Mouse (Mus musculus): Measurements from ENCODE around the gene Eif3f.
A peak's percentile ranks its signal among the peaks of the same experiment; 100 is the strongest.

Eif3f gene

GRCm38 (mm10) chr7:108933794-108934731 is at the start of gene Eif3f:
Gene Eif3f, plus strand, starts transcription at chr7:108934417.
- peak; percentile 99 for DNase-seq (ENCODE audit: low read depth, low spot score)

GRCm38 (mm10) chr7:108884906-108885305 is 49.3 kb upstream of the Eif3f start, which contains the start of gene Olfr518:
Gene Olfr518, minus strand, starts transcription at chr7:108885006.
- no peak for DNase-seq (ENCODE audit: low read depth, low spot score)

- DNase-seq (ENCODE audit: low read depth, low spot score): no peak
Observed at GRCm38 (mm10) chr7:108894320-108894719, 39.9 kb upstream of the Eif3f start, which contains the start of gene Olfr519. Gene Olfr519, minus strand, starts transcription at chr7:108894420.

DNA sequence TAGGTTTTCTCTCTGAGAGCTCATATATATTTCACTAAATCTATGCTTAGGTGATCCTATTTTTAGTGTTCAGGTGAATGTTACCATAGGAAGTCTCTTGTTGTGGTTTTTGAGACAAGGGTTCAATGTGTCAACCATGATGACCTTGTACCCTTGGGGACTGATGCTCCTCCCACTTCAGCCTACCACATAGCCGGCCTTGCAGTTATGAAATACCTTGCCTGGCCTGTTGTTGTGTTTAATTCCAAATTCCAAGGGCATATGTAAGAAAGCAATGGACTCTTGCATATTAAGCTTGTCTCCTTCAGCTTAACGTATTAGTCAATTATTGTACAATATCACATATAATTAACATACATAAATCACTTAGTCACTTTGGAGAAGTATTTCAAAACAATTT is 30.2 kb upstream of the Eif3f start:
- no peak for DNase-seq (ENCODE audit: low read depth, low spot score)

GRCm38 (mm10) chr7:108927043-108927442 is 7.2 kb upstream of the Eif3f start:
- DNase-seq (ENCODE audit: low read depth, low spot score): no peak

DNA sequence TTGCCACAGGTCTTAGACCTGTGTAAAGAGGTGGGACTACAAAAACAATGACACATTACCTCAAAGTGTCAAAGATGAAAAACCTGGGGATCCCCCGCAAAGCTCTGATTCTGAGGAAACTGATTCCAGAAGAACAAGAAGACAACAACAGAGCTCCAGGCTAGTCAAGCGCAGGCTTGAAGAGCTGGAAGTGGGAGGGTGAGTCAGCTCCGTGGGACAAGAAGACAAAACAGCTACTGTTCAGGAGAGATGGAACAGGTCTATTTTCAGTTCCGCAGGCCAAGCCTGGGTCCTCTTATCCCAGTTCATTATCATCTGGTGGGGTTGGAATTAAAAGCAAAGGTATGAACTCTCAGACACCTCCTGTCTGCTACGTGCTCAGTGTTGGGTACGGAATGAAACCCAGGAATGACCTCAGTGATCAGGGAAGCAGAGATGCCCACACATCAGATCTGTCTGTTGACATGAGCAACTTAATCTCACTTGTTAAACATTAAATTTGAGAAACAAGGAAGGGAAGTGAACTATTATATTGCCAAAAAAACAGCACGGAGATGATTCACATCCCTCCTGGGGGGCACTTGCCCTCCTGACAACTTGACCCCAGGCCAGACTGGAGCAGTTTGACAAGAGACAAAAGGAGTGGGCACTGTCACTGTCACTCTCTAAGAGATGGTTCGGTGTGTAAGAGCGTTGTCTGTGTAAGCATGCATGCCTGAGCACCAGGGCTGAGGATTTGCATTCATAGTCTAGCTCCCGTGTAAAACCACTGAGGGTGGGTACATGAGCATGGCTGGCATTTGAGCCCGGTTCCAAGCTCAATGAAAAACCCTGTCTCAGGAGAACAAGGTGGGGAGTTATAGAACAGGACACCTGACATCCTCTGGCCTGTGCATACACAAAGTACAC is 5.7 kb upstream of the Eif3f start:
- no peak for DNase-seq (ENCODE audit: low read depth, low spot score)

DNA sequence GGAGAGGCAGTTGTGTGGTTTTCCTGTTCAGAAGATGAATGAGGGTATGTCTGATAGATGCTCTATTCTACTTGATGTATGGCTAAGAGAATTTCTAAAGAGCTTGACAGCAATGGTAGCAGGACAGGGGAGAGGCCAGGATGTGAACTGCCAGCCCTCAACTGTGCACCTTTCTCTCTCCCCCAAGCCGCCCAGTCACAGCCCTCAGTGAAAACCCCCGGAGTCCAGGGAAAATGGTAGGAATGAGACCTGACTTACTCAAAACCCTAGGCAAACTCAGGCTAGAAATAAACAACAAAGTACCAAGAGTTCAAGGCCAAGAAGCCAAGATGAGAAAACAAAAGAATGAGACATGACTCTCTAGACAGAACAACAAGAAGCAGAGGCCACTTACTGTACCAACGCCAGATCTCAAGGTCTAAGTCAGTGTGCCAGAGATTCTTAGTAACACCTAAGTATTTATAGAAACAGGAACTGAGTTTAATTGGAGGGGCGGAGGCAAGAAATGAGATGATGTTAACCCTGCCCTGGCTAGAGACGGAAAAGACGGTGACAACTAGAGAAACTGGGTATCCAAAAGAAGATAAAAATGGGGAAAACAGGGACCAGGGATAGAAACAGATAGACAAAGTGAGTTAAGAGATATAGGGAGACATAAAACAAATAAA is 4.4 kb upstream of the Eif3f start, which contains the start of gene Nlrp10:
TSS of gene Nlrp10 (minus strand) at position 453 of the 668 bp plus-strand sequence.
- DNase-seq (ENCODE audit: low read depth, low spot score): no peak

DNA sequence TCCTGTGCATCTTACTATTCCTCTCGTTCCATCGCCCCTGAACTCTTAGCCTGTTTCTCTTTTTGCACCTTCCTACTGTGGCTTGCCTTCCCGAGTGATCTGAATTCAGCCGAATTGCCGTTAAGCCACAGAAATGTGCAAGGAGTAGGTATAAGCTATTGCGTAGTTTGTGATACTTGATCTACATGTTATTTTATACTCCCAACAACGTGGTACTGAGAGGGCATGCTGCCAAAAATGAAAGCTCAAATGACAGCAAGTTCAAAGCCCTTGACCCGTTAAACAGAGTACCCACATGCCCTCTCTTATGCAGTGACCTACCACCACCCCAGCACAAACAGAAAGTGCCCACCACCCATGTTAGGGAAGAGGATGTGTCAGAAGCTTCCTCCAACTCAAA is 619 bp downstream of the Eif3f start:
- no peak for DNase-seq (ENCODE audit: low read depth, low spot score)

GRCm38 (mm10) chr7:108935411-108935810 is 1.2 kb downstream of the Eif3f start:
- DNase-seq (ENCODE audit: low read depth, low spot score): no peak

- DNase-seq (ENCODE audit: low read depth, low spot score): no peak
Observed at GRCm38 (mm10) chr7:108936591-108936990, 2.4 kb downstream of the Eif3f start.

DNA sequence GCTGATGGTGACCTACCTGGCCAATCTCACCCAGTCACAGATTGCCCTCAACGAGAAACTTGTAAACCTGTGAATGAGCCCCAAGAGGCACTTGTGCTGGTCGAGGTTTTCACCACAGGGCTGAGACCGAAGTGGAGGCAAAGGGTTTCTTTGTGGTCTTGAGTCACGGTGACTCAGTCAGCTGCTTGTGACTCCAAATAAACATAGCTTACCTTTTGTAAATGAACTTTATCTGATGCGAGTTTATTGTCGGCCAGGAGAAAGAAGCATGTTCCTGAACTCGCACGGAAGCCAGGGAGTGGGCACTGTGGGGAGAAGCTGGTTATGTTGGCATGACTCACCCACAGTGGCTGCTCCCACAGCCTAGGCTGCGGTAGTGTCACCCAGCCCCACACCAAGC is 7.2 kb downstream of the Eif3f start:
- DNase-seq (ENCODE audit: low read depth, low spot score): no peak

GRCm38 (mm10) chr7:108944002-108944401 is 9.8 kb downstream of the Eif3f start:
- DNase-seq (ENCODE audit: low read depth, low spot score): peak; percentile 72

DNA sequence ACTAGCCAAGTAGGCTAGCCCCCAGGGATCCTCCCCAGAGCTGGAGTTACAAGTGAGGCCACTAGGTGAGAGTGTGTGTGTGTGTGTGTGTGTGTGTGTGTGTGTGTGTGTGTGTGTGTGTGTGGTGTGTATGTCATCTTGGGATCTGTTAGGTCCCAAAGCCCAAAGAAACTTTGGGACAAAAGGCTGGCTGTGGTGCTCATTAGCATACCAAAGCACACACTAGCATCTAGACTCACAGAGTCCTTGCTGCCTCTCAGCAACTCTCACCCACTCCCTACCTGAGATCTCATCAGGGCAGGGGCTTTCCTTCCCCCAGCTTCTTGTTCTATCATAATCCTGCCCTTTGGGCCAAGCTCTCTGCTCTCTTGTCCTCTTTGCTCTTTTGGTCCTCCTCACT is 14.4 kb downstream of the Eif3f start:
- DNase-seq (ENCODE audit: low read depth, low spot score): no peak

GRCm38 (mm10) chr7:108949301-108949700 is 15.1 kb downstream of the Eif3f start:
- no peak for DNase-seq (ENCODE audit: low read depth, low spot score)

- DNase-seq (ENCODE audit: low read depth, low spot score): peak; percentile 82
Observed at GRCm38 (mm10) chr7:108950312-108950761, 16.1 kb downstream of the Eif3f start, which contains the start of gene Tub. Gene Tub, plus strand, starts transcription at chr7:108950338.

- DNase-seq (ENCODE audit: low read depth, low spot score): no peak
Observed at GRCm38 (mm10) chr7:108950762-108951331, 16.6 kb downstream of the Eif3f start.

DNA sequence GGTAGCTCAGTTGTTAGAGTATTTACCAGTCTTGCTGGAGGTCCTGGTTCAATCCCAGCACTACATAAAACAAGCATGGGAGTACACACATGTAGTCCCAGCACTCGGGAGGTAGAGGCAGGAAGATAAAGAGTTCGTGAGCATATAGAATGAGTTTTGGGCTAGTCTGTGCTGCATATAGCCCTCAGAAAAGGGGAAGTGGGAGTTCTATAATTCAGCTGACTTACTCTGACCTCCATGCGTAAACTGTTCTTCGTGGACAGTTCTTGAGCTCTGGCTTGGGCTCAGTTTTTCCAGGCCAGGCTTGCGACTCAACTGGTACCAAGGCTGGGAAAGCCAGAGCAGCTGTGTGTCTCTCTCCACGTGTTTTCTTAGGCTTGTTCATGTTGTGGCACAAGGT is 18.6 kb downstream of the Eif3f start:
- DNase-seq (ENCODE audit: low read depth, low spot score): no peak

DNA sequence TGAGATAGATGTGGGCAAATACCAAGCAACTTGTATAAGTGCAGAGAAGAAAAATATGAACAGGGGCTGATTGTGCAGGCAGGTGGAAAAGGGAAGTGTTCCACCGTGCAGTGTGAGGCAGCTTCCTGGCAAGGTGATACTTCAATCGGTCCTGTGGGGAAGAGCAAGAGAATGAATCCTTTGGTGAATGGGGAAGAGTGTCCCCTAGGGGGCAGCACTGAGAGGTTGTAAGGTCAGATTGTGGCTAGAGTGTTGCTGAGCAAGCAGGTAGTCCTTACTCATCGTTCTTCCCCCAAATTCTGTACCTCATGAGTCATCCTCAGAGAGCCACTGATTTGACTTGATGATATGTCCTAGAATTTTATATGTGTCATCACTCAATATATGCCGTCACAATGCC is 20.0 kb downstream of the Eif3f start:
- DNase-seq (ENCODE audit: low read depth, low spot score): peak; percentile 46

DNA sequence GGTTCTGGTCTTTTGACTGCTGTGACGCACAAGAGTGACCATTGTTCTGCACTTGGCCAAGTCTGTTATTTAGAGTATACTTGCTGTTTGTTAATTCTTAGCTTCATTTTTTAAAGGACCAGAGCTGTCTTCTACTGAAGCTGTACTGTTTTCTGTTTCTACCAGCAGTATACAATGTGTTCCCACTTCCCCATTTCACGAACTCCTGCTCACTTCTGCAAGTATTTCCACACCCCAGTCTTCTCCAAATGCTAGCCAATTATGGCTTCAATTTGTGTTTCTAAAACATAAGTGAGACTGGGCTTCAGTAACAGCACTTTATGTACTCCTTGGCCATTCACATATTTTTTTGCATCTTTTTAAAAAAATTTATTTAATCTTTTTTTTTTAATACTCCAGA is 23.5 kb downstream of the Eif3f start:
- no peak for DNase-seq (ENCODE audit: low read depth, low spot score)

- DNase-seq (ENCODE audit: low read depth, low spot score): no peak
Observed at GRCm38 (mm10) chr7:108965968-108966367, 31.8 kb downstream of the Eif3f start.
